Mouse (Mus musculus): ENCODE results near the gene Bmp10.

DNA sequence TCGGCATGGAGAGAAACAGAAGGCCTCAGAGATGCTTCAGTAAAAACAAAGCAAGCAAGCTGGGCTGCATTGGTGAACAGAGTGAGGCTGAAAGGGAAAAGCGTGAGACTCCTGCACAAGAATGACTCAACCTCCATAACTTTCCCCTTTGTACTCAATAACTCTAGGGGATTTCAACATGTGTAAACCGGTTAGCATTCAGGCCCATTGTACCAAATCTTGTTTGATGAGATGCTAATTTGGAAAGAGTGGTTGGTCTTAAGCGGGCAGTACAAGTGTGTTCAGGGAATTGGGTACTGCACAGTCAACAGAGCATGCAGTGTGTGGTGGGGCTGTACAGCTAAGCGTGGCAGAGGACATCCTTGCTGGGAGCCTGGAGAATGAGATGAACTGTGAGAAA is 46.4 kb downstream of the Bmp10 start:
- TF ChIP-seq CTCF (IDR thresholded peaks at IDR 0.05; ENCODE audit: control insufficient read depth, insufficient read depth, low read length) (no peak), POLR2A (IDR thresholded peaks at IDR 0.05; ENCODE audit: borderline replicate concordance, control insufficient read depth, low read depth, low read length) (no peak)
